Mouse (Mus musculus) embryonic fibroblast, embryonic 13.5 days (primary cell): ENCODE measurements at regions not wholly inside any gene's neighbourhood (a gene's known extent, or its start where the extent isn't known, plus 50 kb on each side); places are given as distances from the start of the nearest gene placed in this dataset.

Experiments used
- CTCF ChIP-seq: IDR thresholded peaks from 2 replicates; pipeline ENCODE4 v1.5.1; 2011; ENCODE audit warnings: mild to moderate bottlenecking, control low read depth, low read length, moderate library complexity, borderline replicate concordance; ENCODE audit not compliant: insufficient read depth
- POLR2A ChIP-seq: IDR thresholded peaks from 2 replicates; pipeline ENCODE4 v1.6.1; 2011; ENCODE audit warnings: low read depth, mild to moderate bottlenecking, control low read depth, low read length, moderate library complexity

DNA sequence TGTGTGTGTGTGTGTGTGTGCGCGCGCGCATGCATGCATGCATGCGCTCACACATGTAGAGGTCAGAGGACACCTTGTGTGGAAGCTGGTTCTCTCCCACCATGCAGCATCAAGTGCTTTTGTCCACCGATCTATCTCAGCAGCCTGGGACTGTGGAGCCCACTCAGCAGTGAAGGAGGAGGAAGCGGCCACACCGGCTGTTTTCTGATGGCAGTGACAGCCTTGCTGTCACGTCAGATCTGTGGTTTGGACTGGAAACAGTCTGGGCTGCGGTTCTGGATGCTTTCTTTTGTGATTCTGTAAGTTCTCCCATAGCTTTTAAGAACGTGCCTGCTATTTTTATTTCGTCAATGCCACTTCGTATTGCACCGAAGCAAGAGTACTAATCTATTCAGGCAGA is 84.0 kb upstream of the Arl4c start:
- TF ChIP-seq POLR2A (no peak), CTCF (no peak)
